Mouse (Mus musculus): ENCODE measurements at regions not wholly inside any gene's neighbourhood (a gene's known extent, or its start where the extent isn't known, plus 50 kb on each side); places are given as distances from the start of the nearest gene placed in this dataset.
A peak's percentile ranks its signal among the peaks of the same experiment; 100 is the strongest.
"Not testable (repeated sequence)": the region's sequence is repeated elsewhere in the genome, so short reads cannot be mapped to it uniquely, and the experiment has no call there.

- peak; percentile 33; the same call in 1 of the 2 replicates for ATAC-seq (replicated peaks; ENCODE audit: low FRiP score, low read depth)
- peak; percentile 73 for DNase-seq (ENCODE audit: low spot score)
- H3K9ac ChIP-seq (ENCODE audit: low read depth, low read length): no peak overlapping the region
These were observed 290.9 kb upstream of the Ift57 start for GRCm38 (mm10) chr16:49407956-49408795.

GRCm38 (mm10) chr16:49409235-49409634, 289.8 kb upstream of the Ift57 start:
- Histone ChIP-seq H3K4me1 (replicated peaks; ENCODE audit: insufficient read depth, low read length) (no peaks in the 10 kb centered on the region; the same call in 1 of the 2 replicates), H3K4me2 (ENCODE audit: low read length) (no peak overlapping the region), H3K36me3 (ENCODE audit: insufficient read depth, low read length) (no peaks in the 10 kb centered on the region), H3K4me3 (replicated peaks; ENCODE audit: low read depth, low read length) (no peak overlapping the region), H3K9me3 (replicated peaks; ENCODE audit: low read length) (no peaks in the 10 kb centered on the region), H3K27me3 (ENCODE audit: insufficient read depth, low read length) (no peaks in the 10 kb centered on the region), H3K9ac (ENCODE audit: low read depth, low read length) (no peak overlapping the region), H3K27ac (no peak overlapping the region)
- ATAC-seq (replicated peaks; ENCODE audit: low FRiP score, low read depth): no peak
- DNase-seq (ENCODE audit: low spot score): no peak
- 92% methylated on average over 4 of the region's 4 CpGs for WGBS
- no peak for TF ChIP-seq CTCF (IDR thresholded peaks at IDR 0.05; ENCODE audit: low read depth)

More at GRCm38 (mm10) chr16:49407956-49408795, 290.9 kb upstream of the Ift57 start:
- Histone ChIP-seq H3K36me3 (ENCODE audit: insufficient read depth, low read length) (no peaks in the 10 kb centered on the region), H3K4me1 (replicated peaks; ENCODE audit: insufficient read depth, low read length) (no peaks in the 10 kb centered on the region; the same call in 1 of the 2 replicates), H3K4me3 (replicated peaks; ENCODE audit: low read depth, low read length) (no peak overlapping the region), H3K4me2 (ENCODE audit: low read length) (peak overlapping the region; percentile 37), H3K9me3 (replicated peaks; ENCODE audit: low read length) (no peaks in the 10 kb centered on the region), H3K27me3 (ENCODE audit: insufficient read depth, low read length) (no peaks in the 10 kb centered on the region), H3K27ac (no peak overlapping the region)
- 10% methylated on average over 16 of the region's 16 CpGs for WGBS
- no peak for TF ChIP-seq CTCF (IDR thresholded peaks at IDR 0.05; ENCODE audit: low read depth)

GRCm38 (mm10) chr16:49430296-49430695, 268.7 kb upstream of the Ift57 start:
- no peak overlapping the region for H3K4me2 ChIP-seq (ENCODE audit: low read length)

GRCm38 (mm10) chr16:49431902-49432301, 267.1 kb upstream of the Ift57 start:
- no peaks in the 10 kb centered on the region for H3K36me3 ChIP-seq (ENCODE audit: insufficient read depth, low read length)
- no peak for TF ChIP-seq CTCF (IDR thresholded peaks at IDR 0.05; ENCODE audit: low read depth)
- no peak overlapping the region for H3K4me2 ChIP-seq (ENCODE audit: low read length)
- no peaks in the 10 kb centered on the region for H3K9me3 ChIP-seq (replicated peaks; ENCODE audit: low read length)
- ATAC-seq (replicated peaks; ENCODE audit: low FRiP score, low read depth) (no peak), DNase-seq (ENCODE audit: low spot score) (no peak)
- H3K27ac ChIP-seq: no peak overlapping the region
- 58% methylated on average over 2 of the region's 2 CpGs for WGBS
- H3K9ac ChIP-seq (ENCODE audit: low read depth, low read length): no peak overlapping the region
- H3K27me3 ChIP-seq (ENCODE audit: insufficient read depth, low read length): no peaks in the 10 kb centered on the region
- H3K4me1 ChIP-seq (replicated peaks; ENCODE audit: insufficient read depth, low read length): no peaks in the 10 kb centered on the region
- no peak overlapping the region for H3K4me3 ChIP-seq (replicated peaks; ENCODE audit: low read depth, low read length)

More at GRCm38 (mm10) chr16:49430296-49430695, 268.7 kb upstream of the Ift57 start:
- no peak for TF ChIP-seq CTCF (IDR thresholded peaks at IDR 0.05; ENCODE audit: low read depth)
- H3K4me1 ChIP-seq (replicated peaks; ENCODE audit: insufficient read depth, low read length): no peaks in the 10 kb centered on the region
- DNase-seq (ENCODE audit: low spot score): no peak
- no peak overlapping the region for H3K4me3 ChIP-seq (replicated peaks; ENCODE audit: low read depth, low read length)
- no peak overlapping the region for H3K9ac ChIP-seq (ENCODE audit: low read depth, low read length)
- no peak for ATAC-seq (replicated peaks; ENCODE audit: low FRiP score, low read depth)
- no peaks in the 10 kb centered on the region for H3K36me3 ChIP-seq (ENCODE audit: insufficient read depth, low read length)
- no peaks in the 10 kb centered on the region for H3K9me3 ChIP-seq (replicated peaks; ENCODE audit: low read length)
- 89% methylated on average over 1 of the region's 1 CpGs for WGBS
- H3K27me3 ChIP-seq (ENCODE audit: insufficient read depth, low read length): no peaks in the 10 kb centered on the region
- H3K27ac ChIP-seq: no peak overlapping the region

GRCm38 (mm10) chr16:49441225-49441624, 257.8 kb upstream of the Ift57 start:
- H3K9ac ChIP-seq (ENCODE audit: low read depth, low read length): no peak overlapping the region
- peak; percentile 59 for TF ChIP-seq CTCF (IDR thresholded peaks at IDR 0.05; ENCODE audit: low read depth)
- H3K36me3 ChIP-seq (ENCODE audit: insufficient read depth, low read length): no peaks in the 10 kb centered on the region
- ATAC-seq (replicated peaks; ENCODE audit: low FRiP score, low read depth) (no peak), DNase-seq (ENCODE audit: low spot score) (peak; percentile 30)
- no peak overlapping the region for H3K4me3 ChIP-seq (replicated peaks; ENCODE audit: low read depth, low read length)
- H3K27me3 ChIP-seq (ENCODE audit: insufficient read depth, low read length): no peaks in the 10 kb centered on the region
- no peaks in the 10 kb centered on the region for H3K4me1 ChIP-seq (replicated peaks; ENCODE audit: insufficient read depth, low read length)
- WGBS: 86% methylated on average over 1 of the region's 1 CpGs
- H3K4me2 ChIP-seq (ENCODE audit: low read length): no peak overlapping the region
- H3K27ac ChIP-seq: no peak overlapping the region
- H3K9me3 ChIP-seq (replicated peaks; ENCODE audit: low read length): no peaks in the 10 kb centered on the region

GRCm38 (mm10) chr16:49447356-49447755, 251.7 kb upstream of the Ift57 start:
- not testable (repeated sequence) for H3K9ac ChIP-seq (ENCODE audit: low read depth, low read length); ATAC-seq (replicated peaks; ENCODE audit: low FRiP score, low read depth)
- 92% methylated on average over 6 of the region's 9 CpGs for WGBS

More at GRCm38 (mm10) chr16:49447356-49447755, 251.7 kb upstream of the Ift57 start:
- H3K36me3 ChIP-seq (ENCODE audit: insufficient read depth, low read length); H3K4me1 ChIP-seq (replicated peaks; ENCODE audit: insufficient read depth, low read length); H3K4me3 ChIP-seq (replicated peaks; ENCODE audit: low read depth, low read length); H3K27ac ChIP-seq; H3K4me2 ChIP-seq (ENCODE audit: low read length); DNase-seq (ENCODE audit: low spot score); H3K27me3 ChIP-seq (ENCODE audit: insufficient read depth, low read length); H3K9me3 ChIP-seq (replicated peaks; ENCODE audit: low read length): not testable (repeated sequence)
